ENCODE assay signal across 13 mouse cellular contexts in the genomic region with DNA sequence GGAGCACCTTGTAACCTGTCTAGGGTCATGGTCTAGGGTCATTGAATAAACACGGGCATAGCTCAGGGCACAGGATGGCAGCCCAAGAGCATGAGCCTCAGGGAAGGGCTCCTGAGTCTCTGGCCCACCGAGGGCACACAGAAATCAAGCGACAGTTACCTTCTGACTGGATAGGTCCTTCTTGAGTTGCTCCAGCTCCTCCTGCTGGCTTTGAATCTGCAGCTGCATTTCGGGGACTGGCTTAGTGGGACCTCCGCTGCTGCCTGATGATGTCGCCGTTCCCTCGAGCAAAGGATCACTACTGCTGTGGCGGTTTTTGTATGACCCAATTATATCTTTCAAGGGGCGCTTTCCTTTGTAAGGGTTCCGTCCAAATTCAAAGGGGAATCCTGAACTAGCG. TPM values are rescaled to one million over a fixed set of nuclear protein-coding genes. Genes with fewer than 3 reads are reported as not detected.
DNase-seq lines count a peak whose midpoint lies in the region; ATAC-seq and TF ChIP-seq lines count a peak whose summit lies in the region.
"Had no signal": no experiment of that assay in that cellular context is flagged by ENCODE, and none has a peak within 500 bp of the region (broad histone marks: within the 10 kb centered on the region; RNA-seq: fewer than 3 reads in every experiment).

No protein-coding gene starts in this region.

- H3K4me1 ChIP-seq in heart, adult 2 months (ENCODE audit: control insufficient read depth, insufficient read depth, low read length): peaks cover 10% of the 10 kb centered on the region
- H3K4me1 ChIP-seq in neural tube, embryonic 12.5 days: no peaks in the 10 kb centered on the region
- no peaks in the 10 kb centered on the region for H3K4me1 ChIP-seq in kidney, postnatal 0 days (replicated peaks; ENCODE audit: insufficient read depth, low read length)
- H3K4me1 ChIP-seq: hindbrain, embryonic 13.5 days had no signal

- H3K4me2 ChIP-seq in neural tube, embryonic 12.5 days (replicated peaks): no peak overlapping the region
- H3K4me2 ChIP-seq in kidney, postnatal 0 days (ENCODE audit: low read length): no peak overlapping the region
- H3K4me2 ChIP-seq: hindbrain, embryonic 13.5 days had no signal

- peaks cover 2% of the 10 kb centered on the region for H3K36me3 ChIP-seq in heart, adult 2 months (ENCODE audit: control insufficient read depth, insufficient read depth, low read length)
- H3K36me3 ChIP-seq in neural tube, embryonic 12.5 days: peaks cover 11% of the 10 kb centered on the region
- H3K36me3 ChIP-seq in kidney, postnatal 0 days (ENCODE audit: insufficient read depth, low read length): peaks cover 4% of the 10 kb centered on the region; the same call in 1 of the 2 replicates

- peak; percentile 45 for DNase-seq in heart, adult 2 months
- no peak for DNase-seq in heart, postnatal 25 days (ENCODE audit: low spot score)
- no peak for DNase-seq in neural tube, embryonic 10.5 days (ENCODE audit: extremely low spot score, low spot score)
- DNase-seq in kidney, postnatal 0 days (ENCODE audit: low spot score): no peak
- no peak for DNase-seq in testis, postnatal 10 days (ENCODE audit: low spot score)
- DNase-seq in layer of hippocampus, adult 8-10 months (ENCODE audit: low spot score in 2 of 2): no peak
- DNase-seq in gastrocnemius, adult 8-10 months (ENCODE audit: low spot score in 2 of 2): no peak
- DNase-seq: adrenal gland, adult 8-10 months; forebrain, postnatal 0 days; left cerebral cortex, postnatal 4 days; thymus, adult 18-20 months had no signal

- TF ChIP-seq EP300 in heart, adult 2 months (IDR thresholded peaks at IDR 0.05; ENCODE audit: insufficient read depth, low read depth, low read length): no peak

- no peaks in the 10 kb centered on the region for H3K27me3 ChIP-seq in heart, adult 2 months (ENCODE audit: control insufficient read depth, insufficient read depth, low read length)
- H3K27me3 ChIP-seq in neural tube, embryonic 12.5 days (replicated peaks): no peaks in the 10 kb centered on the region
- no peaks in the 10 kb centered on the region for H3K27me3 ChIP-seq in kidney, postnatal 0 days (ENCODE audit: insufficient read depth, low read length)
- H3K27me3 ChIP-seq: hindbrain, embryonic 13.5 days had no signal

- intact Hi-C loops in heart, adult 2 months (cut with DNase I): loop anchor here (5.0 kb wide), 1 partner anchor 40 kb away; no protein-coding TSS in a partner anchor
- intact Hi-C loops in heart, postnatal 25 days (cut with DNase I): loop anchor here (1.0 to 5.0 kb wide), 2 partner anchors 21 to 45 kb away; a partner anchor contains a TSS

- H3K27ac ChIP-seq in heart, adult 2 months: peak overlapping the region; percentile 95
- no peak overlapping the region for H3K27ac ChIP-seq in neural tube, embryonic 12.5 days
- no peak overlapping the region for H3K27ac ChIP-seq in kidney, postnatal 0 days
- H3K27ac ChIP-seq: hindbrain, embryonic 13.5 days had no signal

- TF ChIP-seq CTCF in heart, adult 2 months (IDR thresholded peaks at IDR 0.05): peak; percentile 76
- peak; percentile 39 for TF ChIP-seq CTCF in kidney, postnatal 0 days (IDR thresholded peaks at IDR 0.05; ENCODE audit: low read depth)

- H3K9ac ChIP-seq in heart, adult 2 months (ENCODE audit: low read depth, low read length): no peak overlapping the region
- no peak overlapping the region for H3K9ac ChIP-seq in neural tube, embryonic 12.5 days
- H3K9ac ChIP-seq in kidney, postnatal 0 days (ENCODE audit: low read depth, low read length): no peak overlapping the region
- H3K9ac ChIP-seq: forebrain, postnatal 0 days; hindbrain, embryonic 13.5 days had no signal

- H3K79me2 ChIP-seq in heart, adult 2 months (replicated peaks; ENCODE audit: control insufficient read depth, insufficient read depth, low read length): no peaks in the 10 kb centered on the region

- 51% methylated on average over 12 of the region's 12 CpGs for WGBS in heart, adult 2 months
- WGBS in neural tube, embryonic 12.5 days: 84% methylated on average over 12 of the region's 12 CpGs
- WGBS in kidney, postnatal 0 days: 81% methylated on average over 12 of the region's 12 CpGs

- H3K4me3 ChIP-seq in heart, adult 2 months: peak overlapping the region; percentile 43
- H3K4me3 ChIP-seq in neural tube, embryonic 12.5 days: no peak overlapping the region
- no peak overlapping the region for H3K4me3 ChIP-seq in kidney, postnatal 0 days (replicated peaks; ENCODE audit: low read depth, low read length)
- H3K4me3 ChIP-seq: hindbrain, embryonic 13.5 days had no signal

- no peaks in the 10 kb centered on the region for H3K9me3 ChIP-seq in neural tube, embryonic 12.5 days
- H3K9me3 ChIP-seq in kidney, postnatal 0 days (replicated peaks; ENCODE audit: low read length): no peaks in the 10 kb centered on the region
- H3K9me3 ChIP-seq: hindbrain, embryonic 13.5 days had no signal

- TF ChIP-seq POLR2A in heart, adult 2 months (IDR thresholded peaks at IDR 0.05; ENCODE audit: insufficient read depth, low read depth, low read length): no peak

- 0 out of 2 replicates have a peak, but pooled peaks have one; percentile 7 for ATAC-seq in neural tube, embryonic 12.5 days (ENCODE audit: low FRiP score, low read depth)
- ATAC-seq in kidney, postnatal 0 days (replicated peaks; ENCODE audit: low FRiP score, low read depth): no peak; the same call in 1 of the 2 replicates
- ATAC-seq: forebrain, postnatal 0 days had no signal

RNA-seq across cellular contexts. Expression of a gene that starts 43.4 kb away (rescaled TPM):
- 10 to 100 TPM in 1 of 2 experiments, 1 to 10 TPM in 1; 9.6 to 10.1 TPM for total RNA-seq in heart, adult 2 months (2021)
- polyA plus RNA-seq in heart, adult 2 months (2012; rRNA removed): 10.3 and 14.6 TPM in 2 replicates
- total RNA-seq in heart, postnatal 25 days (2021): 10 to 100 TPM; 10.4 to 13.5 TPM
- polyA plus RNA-seq in neural tube, embryonic 12.5 days (2016; fragmentation: Nextera tagmentation; extraction: Ambion mirVana): 8.6 and 11.7 TPM in 2 replicates
- polyA plus RNA-seq in kidney, postnatal 0 days (2015; fragmentation: Nextera tagmentation; extraction: Ambion mirVana): 8.2 and 8.4 TPM in 2 replicates
- total RNA-seq in layer of hippocampus, adult 8-10 months (2022): 10 to 100 TPM; 10.6 to 16.8 (median 14.6) TPM
- 1 to 10 TPM; 2.6 to 4.5 (median 3.7) TPM for total RNA-seq in gastrocnemius, adult 8-10 months (2022)

Comparison
In these comparisons a context has a peak if more than half of its experiments do, and no peak if none do; other contexts are left out.
1. DNase-seq: peak in heart, adult 2 months (2 of 2); none in heart, postnatal 25 days (single experiment), neural tube, embryonic 10.5 days (single experiment), kidney, postnatal 0 days (single experiment), testis, postnatal 10 days (single experiment), layer of hippocampus, adult 8-10 months (0 of 2) and gastrocnemius, adult 8-10 months (0 of 2).